Mouse (Mus musculus): ENCODE data around the gene Lbhd1. TPM values are rescaled to one million over a fixed set of nuclear protein-coding genes. Genes with fewer than 3 reads are reported as not detected.

Gene Lbhd1
- polyA plus RNA-seq, 1 experiment = 0.01 TPM

DNA sequence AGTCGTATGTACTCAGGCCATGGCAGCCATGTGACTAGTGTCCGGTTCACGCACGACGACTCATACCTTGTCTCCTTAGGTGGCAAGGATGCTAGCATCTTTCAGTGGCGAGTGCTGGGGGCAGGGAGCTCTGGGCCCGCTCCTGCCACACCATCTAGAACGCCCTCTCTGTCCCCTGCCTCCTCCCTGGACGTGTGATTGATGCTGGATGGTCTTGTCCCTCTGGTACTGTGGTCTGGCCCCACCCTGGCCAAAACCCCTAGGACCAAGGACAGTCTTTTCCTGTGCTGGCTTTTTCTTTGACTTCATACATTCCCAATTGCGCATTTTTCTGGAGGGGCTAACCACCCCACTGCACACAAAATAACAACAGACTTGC lies 57.6 kb downstream of the Lbhd1 start:
- Histone ChIP-seq H3K4me3 (replicated peaks) (peak overlapping the region; percentile 100), H3K4me1 (ENCODE audit: control insufficient read depth) (peaks cover 62% of the 10 kb centered on the region), H3K36me3 (ENCODE audit: control insufficient read depth) (peaks cover 72% of the 10 kb centered on the region), H3K27me3 (ENCODE audit: control insufficient read depth) (no peaks in the 10 kb centered on the region), H3K9me3 (ENCODE audit: control insufficient read depth, low read length) (no peaks in the 10 kb centered on the region)
- TF ChIP-seq GATA1 (IDR thresholded peaks at IDR 0.05; ENCODE audit: low read length) (no peak), TAL1 (IDR thresholded peaks at IDR 0.05; ENCODE audit: low read length) (no peak)

DNA sequence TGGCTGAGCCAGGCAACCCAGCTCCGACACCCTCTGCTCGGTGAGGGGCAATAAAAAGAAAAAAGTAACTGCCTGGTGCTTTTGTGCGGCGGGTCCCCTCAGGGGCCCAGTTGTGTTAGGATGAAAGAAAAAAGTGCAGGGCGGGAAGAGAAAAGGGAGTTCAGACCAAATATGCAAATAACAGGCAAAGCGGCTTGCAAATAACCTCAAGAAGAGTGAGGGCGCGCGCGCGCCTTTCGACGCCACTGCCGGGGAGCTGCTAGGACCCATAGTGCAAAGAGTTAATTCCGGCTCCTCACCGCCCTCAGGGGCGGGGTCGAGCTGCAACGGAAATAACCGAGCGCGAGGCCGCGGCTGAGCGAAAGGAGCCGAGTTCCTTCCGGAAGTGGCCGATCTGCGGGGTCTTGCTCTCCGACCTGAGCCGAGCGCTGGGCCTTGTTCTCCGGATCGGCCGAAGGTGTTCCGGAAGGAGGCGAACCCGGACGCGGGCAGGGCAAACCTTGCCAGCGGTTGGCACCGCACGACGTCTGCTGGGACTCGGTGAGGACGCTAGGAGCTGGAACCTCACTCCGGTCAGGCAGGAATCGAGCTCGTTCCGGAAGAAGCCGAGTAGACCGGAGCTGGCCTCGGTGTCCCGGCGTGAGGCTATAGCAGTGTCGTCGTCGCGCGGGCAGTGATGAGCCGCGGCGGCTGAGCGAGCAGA lies 58.1 kb downstream of the Lbhd1 start, which contains the start of gene Mta2:
TSS of gene Mta2 (plus strand) at position 361 of the 703 bp plus-strand sequence.
- Histone ChIP-seq H3K4me3 (replicated peaks) (peak within 1 kb of the TSS; percentile 100), H3K36me3 (ENCODE audit: control insufficient read depth) (peaks cover 72% of the 10 kb centered on the region), H3K4me1 (ENCODE audit: control insufficient read depth) (peaks cover 67% of the 10 kb centered on the region), H3K9me3 (ENCODE audit: control insufficient read depth, low read length) (no peaks in the 10 kb centered on the region), H3K27me3 (ENCODE audit: control insufficient read depth) (no peaks in the 10 kb centered on the region)
- TF ChIP-seq TAL1 (IDR thresholded peaks at IDR 0.05; ENCODE audit: low read length) (no peak), GATA1 (IDR thresholded peaks at IDR 0.05; ENCODE audit: low read length) (no peak)

Other genes starting within 250 kb of the Lbhd1 start
- gene Chrm1, start 219.9 kb upstream of the Lbhd1 start, polyA plus RNA-seq (2012) = 0.01 TPM in 1 of 2 replicates, not detected in the other
- gene Slc3a2, start 160.4 kb upstream of the Lbhd1 start, polyA plus RNA-seq (2012) = 33.5 and 37.4 TPM in 2 replicates
- 1.7 and 2.5 TPM in 2 replicates for gene Wdr74, start 147.9 kb upstream of the Lbhd1 start, polyA plus RNA-seq (2012)
- gene 1700092M07Rik, start 143.0 kb upstream of the Lbhd1 start, polyA plus RNA-seq (2012) = not detected in 2 replicates
- gene Stx5a, start 142.3 kb upstream of the Lbhd1 start, polyA plus RNA-seq (2012) = 3.3 and 3.6 TPM in 2 replicates
- gene Nxf1, start 126.7 kb upstream of the Lbhd1 start, polyA plus RNA-seq (2012) = 2.9 and 3.0 TPM in 2 replicates
- gene Tmem223, start 112.7 kb upstream of the Lbhd1 start, polyA plus RNA-seq (2012) = 4.9 and 5.0 TPM in 2 replicates
- gene Tmem179b, start 109.3 kb upstream of the Lbhd1 start, polyA plus RNA-seq (2012) = 10.3 and 14.4 TPM in 2 replicates
- gene Taf6l, start 97.3 kb upstream of the Lbhd1 start, polyA plus RNA-seq (2012) = 4.1 and 4.7 TPM in 2 replicates
- 0.36 and 0.84 TPM in 2 replicates for gene Polr2g, start 85.2 kb upstream of the Lbhd1 start, polyA plus RNA-seq (2012)
- 0.06 and 0.07 TPM in 2 replicates for gene Zbtb3, start 81.2 kb upstream of the Lbhd1 start, polyA plus RNA-seq (2012)
- gene Ttc9c, start 64.4 kb upstream of the Lbhd1 start, polyA plus RNA-seq (2012) = 0.24 TPM in 2 replicates
- 8.6 and 10.2 TPM in 2 replicates for gene Hnrnpul2, start 63.7 kb upstream of the Lbhd1 start, polyA plus RNA-seq (2012)
- 0.10 TPM in 1 of 2 replicates, not detected in the other for gene AC129217.1, start 54.0 kb upstream of the Lbhd1 start, polyA plus RNA-seq (2012)
- 4.6 and 6.4 TPM in 2 replicates for gene Bscl2, start 46.3 kb upstream of the Lbhd1 start, polyA plus RNA-seq (2012)
- gene Gng3, start 44.5 kb upstream of the Lbhd1 start, polyA plus RNA-seq (2012) = not detected in 2 replicates
- gene Lrrn4cl, start 33.0 kb upstream of the Lbhd1 start, polyA plus RNA-seq (2012) = not detected in 2 replicates
- 19.4 and 19.7 TPM in 2 replicates for gene Ubxn1, start 12.2 kb upstream of the Lbhd1 start, polyA plus RNA-seq (2012)
- gene Uqcc3, start 2.8 kb upstream of the Lbhd1 start, polyA plus RNA-seq (2012) = 3.7 and 3.8 TPM in 2 replicates
- gene Gm49403, start 198 bp downstream of the Lbhd1 start, polyA plus RNA-seq (2012) = not detected in 2 replicates
- gene 1810009A15Rik, start 5.1 kb downstream of the Lbhd1 start, polyA plus RNA-seq (2012) = 6.6 and 7.7 TPM in 2 replicates
- not detected in 2 replicates for gene Gm49416, start 5.2 kb downstream of the Lbhd1 start, polyA plus RNA-seq (2012)
- 3.1 and 3.7 TPM in 2 replicates for gene Ints5, start 9.3 kb downstream of the Lbhd1 start, polyA plus RNA-seq (2012)
- gene Ganab, start 14.3 kb downstream of the Lbhd1 start, polyA plus RNA-seq (2012) = 1.9 and 2.5 TPM in 2 replicates
- gene B3gat3, start 36.6 kb downstream of the Lbhd1 start, polyA plus RNA-seq (2012) = 15.8 and 16.4 TPM in 2 replicates
- 0.42 and 0.57 TPM in 2 replicates for gene Rom1, start 45.6 kb downstream of the Lbhd1 start, polyA plus RNA-seq (2012)
- gene Eml3, start 45.8 kb downstream of the Lbhd1 start, polyA plus RNA-seq (2012) = 1.3 and 1.4 TPM in 2 replicates
- 2.2 and 3.4 TPM in 2 replicates for gene Mta2, start 58.1 kb downstream of the Lbhd1 start, polyA plus RNA-seq (2012)
- gene Tut1, start 70.1 kb downstream of the Lbhd1 start, polyA plus RNA-seq (2012) = 1.6 TPM in 2 replicates
- gene Eef1g, start 83.3 kb downstream of the Lbhd1 start, polyA plus RNA-seq (2012) = 5.4 and 8.2 TPM in 2 replicates
- 0.01 and 0.05 TPM in 2 replicates for gene Ahnak, start 105.6 kb downstream of the Lbhd1 start, polyA plus RNA-seq (2012)
- not detected in 2 replicates for gene Scgb1a1, start 204.2 kb downstream of the Lbhd1 start, polyA plus RNA-seq (2012)